27 mouse cellular contexts compared by ENCODE assay signal in genomic region chr2:75133298-75134080, GRCm38 (mm10).
DNase-seq lines count a peak whose midpoint lies in the region; ATAC-seq lines count a peak whose summit lies in the region.
"Had no signal": no experiment of that assay in that cellular context is flagged by ENCODE, and none has a peak within 500 bp of the region (broad histone marks: within the 10 kb centered on the region; RNA-seq: fewer than 3 reads in every experiment).

No protein-coding gene starts in this region.

- H3K27me3 ChIP-seq in kidney, embryonic 16.5 days (ENCODE audit: insufficient read depth, low read length): peaks cover 7% of the 10 kb centered on the region

- peak overlapping the region; percentile 88 for H3K27ac ChIP-seq in kidney, embryonic 16.5 days (ENCODE audit: low read length)
- H3K27ac ChIP-seq: forebrain, embryonic 12.5 days; gastrocnemius, adult 2 months; heart, embryonic 10.5 days; hindbrain, embryonic 12.5 days; hindbrain, postnatal 0 days; intestine, embryonic 15.5 days; left cerebral cortex, adult 2 months; limb, embryonic 12.5 days; liver, embryonic 15.5 days; midbrain, embryonic 10.5 days had no signal

- ATAC-seq in kidney, embryonic 16.5 days (ENCODE audit: low FRiP score, low TSS enrichment): peak; percentile 46
- ATAC-seq: CD4-positive, CD25-positive, alpha-beta regulatory T cell, adult 4 months; hindbrain, postnatal 0 days; intestine, embryonic 15.5 days; midbrain, embryonic 16.5 days had no signal

- H3K9ac ChIP-seq in kidney, embryonic 16.5 days (replicated peaks; ENCODE audit: low read length): peak overlapping the region; percentile 62
- H3K9ac ChIP-seq: forebrain, embryonic 12.5 days; hindbrain, embryonic 12.5 days; intestine, embryonic 15.5 days; limb, embryonic 12.5 days; liver, embryonic 15.5 days; lung, embryonic 14.5 days had no signal

- H3K9me3 ChIP-seq in kidney, embryonic 16.5 days (ENCODE audit: low read length): no peaks in the 10 kb centered on the region
- H3K9me3 ChIP-seq: forebrain, embryonic 12.5 days; heart, embryonic 10.5 days; hindbrain, embryonic 12.5 days; intestine, embryonic 15.5 days; limb, embryonic 12.5 days; liver, embryonic 15.5 days; midbrain, embryonic 10.5 days had no signal

- DNase-seq in fat pad, adult 2 months (ENCODE audit: extremely low read depth, low read depth, low spot score): peak; percentile 99
- DNase-seq in kidney, adult 18-20 months: peak; percentile 32
- DNase-seq in kidney, postnatal 36 days: peak; percentile 19 to 43
- no peak for DNase-seq in gastrocnemius, postnatal 36 days
- DNase-seq in ovary, postnatal 36 days (ENCODE audit: low spot score): no peak
- no peak for DNase-seq in cerebellum, postnatal 4 days (ENCODE audit: low spot score in 2 of 2)
- DNase-seq: adrenal gland, postnatal 14 days; cerebellum, adult 11 months; cerebellum, adult 9-11 months; gastrocnemius, adult 2 months; heart, postnatal 36 days; layer of hippocampus, adult 9-11 months; lung, embryonic 14.5 days; lung, postnatal 14 days had no signal

- peak overlapping the region; percentile 43 for H3K4me2 ChIP-seq in kidney, embryonic 16.5 days (replicated peaks; ENCODE audit: low read depth, low read length)
- H3K4me2 ChIP-seq: forebrain, embryonic 12.5 days; hindbrain, embryonic 12.5 days; intestine, embryonic 15.5 days; limb, embryonic 12.5 days; liver, embryonic 15.5 days; lung, embryonic 14.5 days had no signal

- H3K4me3 ChIP-seq in kidney, embryonic 16.5 days (ENCODE audit: low read length): peak overlapping the region; percentile 28
- H3K4me3 ChIP-seq: erythroblast, embryonic 14.5 days; forebrain, embryonic 12.5 days; gastrocnemius, adult 2 months; heart, embryonic 10.5 days; hindbrain, embryonic 12.5 days; intestine, embryonic 15.5 days; left cerebral cortex, adult 2 months; limb, embryonic 12.5 days; liver, embryonic 15.5 days; midbrain, embryonic 10.5 days had no signal

- intact Hi-C loops in gastrocnemius, postnatal 36 days (cut with DNase I): no loop called here

- WGBS in kidney, embryonic 16.5 days: 54% methylated on average over 10 of the region's 10 CpGs

- H3K4me1 ChIP-seq in kidney, embryonic 16.5 days (ENCODE audit: insufficient read depth, low read length): peaks cover 11% of the 10 kb centered on the region

- H3K36me3 ChIP-seq in kidney, embryonic 16.5 days (ENCODE audit: insufficient read depth, low read length): no peaks in the 10 kb centered on the region
- H3K36me3 ChIP-seq: forebrain, embryonic 12.5 days; heart, embryonic 10.5 days; hindbrain, embryonic 12.5 days; intestine, embryonic 15.5 days; limb, embryonic 12.5 days; liver, embryonic 15.5 days; midbrain, embryonic 10.5 days had no signal

Comparison
In these comparisons a context has a peak if more than half of its experiments do, and no peak if none do; other contexts are left out.
1. DNase-seq: peak in fat pad, adult 2 months (single experiment), kidney, adult 18-20 months (single experiment) and kidney, postnatal 36 days (2 of 2); none in gastrocnemius, postnatal 36 days (0 of 2), ovary, postnatal 36 days (single experiment) and cerebellum, postnatal 4 days (0 of 2).